Mouse (Mus musculus): ENCODE measurements at regions not wholly inside any gene's neighbourhood (a gene's known extent, or its start where the extent isn't known, plus 50 kb on each side); places are given as distances from the start of the nearest gene placed in this dataset.

GRCm38 (mm10) chr1:184482026-184482425 is 250.4 kb downstream of the Hlx start:
- TF ChIP-seq POLR2A (IDR thresholded peaks at IDR 0.05; ENCODE audit: borderline replicate concordance, control insufficient read depth, low read depth, low read length) = no peak
- TF ChIP-seq CTCF (IDR thresholded peaks at IDR 0.05; ENCODE audit: control insufficient read depth, insufficient read depth, low read length) = no peak

All from bone marrow, adult 2 months (tissue).